Mouse (Mus musculus): Measurements from ENCODE around the gene Lypla2.

GRCm38 (mm10) chr4:135922190-135922589 is 50.2 kb downstream of the Lypla2 start:
- TF ChIP-seq CTCF (conservative IDR thresholded peaks at IDR 0.05; ENCODE audit: insufficient read depth, insufficient read length, low read depth, low read length) (no peak), POLR2A (IDR thresholded peaks at IDR 0.05; ENCODE audit: low read depth, low read length) (no peak)

Measured in kidney, adult 2 months (tissue).